Mouse (Mus musculus) granulocyte monocyte progenitor cell, adult 5-6 weeks (primary cell): ENCODE data around the gene Tcam1. TPM values are rescaled to one million over a fixed set of nuclear protein-coding genes. Genes with fewer than 3 reads are reported as not detected.

ENCODE experiments used
- ATAC-seq: replicated peaks from 2 replicates; pipeline ENCODE4 v1.8.0; 2016; ENCODE audit warnings: mild to moderate bottlenecking, moderate TSS enrichment, inconsistent platforms; ENCODE audit not compliant: poor library complexity, severe bottlenecking
- total RNA-seq, 2 experiments: library from RNA; stranded (forward) in 1 of 2; stranded (reverse) in 1 of 2; fragments of 200-712, 200-1000 nt in 1 of 2; fragments of >200 nt in 1 of 2; fragmentation: Nextera tagmentation in 1 of 2; gene quantifications; 2 replicates each; pipeline ENCODE4 v1.2.3; 2014 to 2017

Tcam1 gene
- total RNA-seq, 2 experiments from 2014 or later = 1.4 to 2.1 TPM

DNA sequence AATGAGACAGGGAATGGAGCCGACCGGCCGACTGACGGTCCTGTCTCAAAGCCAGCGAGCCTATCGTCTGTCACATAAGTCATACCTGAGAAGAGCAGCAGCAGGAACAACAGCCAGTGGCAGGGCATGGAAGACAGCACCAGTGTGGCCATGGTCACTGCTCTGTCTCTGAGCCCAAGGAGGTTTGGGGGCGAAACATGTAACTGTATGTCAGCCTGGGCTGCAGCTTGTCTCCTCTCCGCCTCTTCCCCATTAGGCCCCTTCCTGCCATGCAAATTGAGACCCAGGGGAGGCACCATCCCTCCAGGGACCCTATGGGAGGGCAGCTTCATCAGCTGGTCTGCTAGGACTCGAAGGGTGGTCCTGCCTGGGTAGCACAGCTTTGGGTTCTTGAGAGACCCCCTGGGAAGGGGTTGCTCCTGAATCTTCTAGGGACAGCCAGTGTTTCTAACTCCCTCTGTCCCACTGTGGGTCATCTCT is 37.9 kb downstream of the Tcam1 start, which contains the start of gene Cd79b:
Gene Cd79b (minus strand): TSS at position 430 of the 480 bp plus-strand sequence.
- ATAC-seq = peak; percentile 30

DNA sequence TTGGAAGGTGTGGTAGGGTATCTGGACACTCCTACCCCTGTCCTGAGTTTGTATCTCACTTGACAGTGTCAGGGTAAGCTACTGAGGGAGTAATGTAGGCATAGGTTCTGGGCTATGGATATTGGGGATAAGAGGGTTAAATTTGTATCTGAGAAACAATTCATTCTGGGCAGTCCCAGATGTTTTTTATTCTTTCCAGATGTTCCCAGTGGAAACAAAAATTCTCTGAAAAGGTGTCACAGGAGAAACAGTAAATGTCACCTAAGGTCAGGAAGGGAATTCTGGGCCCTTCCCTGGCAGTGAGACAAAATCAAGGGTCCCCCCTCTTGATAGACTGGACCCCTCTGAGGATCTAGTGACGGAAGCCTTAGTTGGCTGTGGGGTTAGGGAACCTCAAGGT is 39.9 kb downstream of the Tcam1 start:
- no peak for ATAC-seq

DNA sequence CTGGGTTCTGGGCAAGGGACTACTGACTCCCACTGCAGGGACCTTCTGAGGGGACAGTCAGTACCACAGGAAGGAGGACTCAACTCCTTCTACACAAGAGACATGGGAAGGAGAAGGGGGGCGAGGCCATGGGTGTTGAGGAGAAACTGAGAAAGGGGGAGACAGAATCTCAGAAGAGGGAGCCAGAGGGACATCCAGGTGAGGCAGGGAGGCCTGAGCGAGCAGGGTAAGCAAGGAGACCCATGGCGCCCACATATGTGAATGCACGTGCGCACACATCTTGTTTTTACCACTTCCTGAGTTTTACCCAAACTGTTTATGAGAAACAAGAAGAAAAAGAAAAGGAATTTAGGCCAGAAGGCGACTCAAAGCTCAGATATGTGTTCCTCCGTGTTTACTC is 41.3 kb downstream of the Tcam1 start:
- no peak for ATAC-seq

DNA sequence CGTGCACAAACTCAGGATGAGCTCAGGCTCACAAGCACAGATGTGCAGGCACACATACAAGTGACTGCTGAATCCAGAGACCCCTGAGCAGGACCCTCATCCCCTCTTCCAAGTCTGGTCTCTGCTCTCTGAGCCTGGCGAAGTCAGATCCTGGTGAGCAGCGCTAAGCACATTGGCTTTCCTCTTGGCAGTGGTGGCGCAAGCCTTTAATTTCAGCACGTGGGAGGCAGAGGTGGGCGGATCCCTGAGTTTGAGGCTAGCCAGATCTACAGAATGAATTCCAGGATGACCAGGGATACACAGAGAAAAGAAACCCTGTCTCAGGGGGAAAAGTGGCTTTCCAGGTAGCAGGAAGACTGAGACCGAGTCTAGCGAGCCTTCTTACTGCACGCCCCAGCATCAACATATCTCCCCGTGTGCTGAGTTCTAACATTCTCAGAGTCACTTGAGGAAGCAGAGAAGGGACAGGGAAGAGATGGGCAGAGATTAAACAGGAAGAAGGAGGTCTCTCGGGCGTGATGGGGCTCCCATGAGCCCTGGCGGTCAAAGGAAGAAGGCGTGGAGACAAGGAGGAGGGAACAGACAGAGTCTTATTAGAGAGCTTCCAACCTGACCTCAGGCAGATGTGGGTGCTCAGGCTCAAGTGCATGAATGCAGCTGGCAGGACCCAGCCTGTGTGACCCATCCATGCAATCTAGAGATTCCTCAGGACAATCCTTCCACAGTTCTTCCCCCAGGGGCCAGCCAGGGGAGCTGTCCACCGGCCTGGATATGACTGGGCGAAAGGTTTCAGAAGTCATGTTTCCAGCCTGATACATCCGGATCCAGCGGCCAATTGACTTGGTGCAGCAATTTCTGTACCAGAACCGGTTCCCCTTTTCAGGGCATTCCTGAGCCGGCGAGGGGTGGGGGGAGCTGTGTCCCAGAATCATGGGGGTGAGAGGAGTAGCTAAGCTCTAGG is 42.2 kb downstream of the Tcam1 start:
- peak; percentile 66 for ATAC-seq

DNA sequence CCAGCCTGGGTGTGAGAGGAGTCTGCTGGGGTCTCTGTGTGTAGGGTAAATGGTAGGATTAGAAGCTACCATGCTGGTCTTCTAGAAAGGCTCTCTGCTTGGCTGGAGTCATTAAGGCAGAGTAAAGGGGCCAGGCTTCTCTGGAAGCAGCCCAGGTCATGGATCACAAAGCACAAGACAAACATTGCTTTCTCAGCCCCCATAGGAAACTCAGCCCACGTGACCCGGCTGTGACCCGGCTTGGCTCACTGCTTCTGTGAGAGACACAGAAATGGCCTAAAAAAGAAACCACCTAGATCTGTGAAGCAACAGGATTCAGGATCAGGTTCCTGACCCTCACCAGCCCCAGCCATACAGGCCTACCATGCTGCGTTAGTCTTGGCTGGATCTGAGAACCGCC is 48.4 kb downstream of the Tcam1 start:
- ATAC-seq = no peak

DNA sequence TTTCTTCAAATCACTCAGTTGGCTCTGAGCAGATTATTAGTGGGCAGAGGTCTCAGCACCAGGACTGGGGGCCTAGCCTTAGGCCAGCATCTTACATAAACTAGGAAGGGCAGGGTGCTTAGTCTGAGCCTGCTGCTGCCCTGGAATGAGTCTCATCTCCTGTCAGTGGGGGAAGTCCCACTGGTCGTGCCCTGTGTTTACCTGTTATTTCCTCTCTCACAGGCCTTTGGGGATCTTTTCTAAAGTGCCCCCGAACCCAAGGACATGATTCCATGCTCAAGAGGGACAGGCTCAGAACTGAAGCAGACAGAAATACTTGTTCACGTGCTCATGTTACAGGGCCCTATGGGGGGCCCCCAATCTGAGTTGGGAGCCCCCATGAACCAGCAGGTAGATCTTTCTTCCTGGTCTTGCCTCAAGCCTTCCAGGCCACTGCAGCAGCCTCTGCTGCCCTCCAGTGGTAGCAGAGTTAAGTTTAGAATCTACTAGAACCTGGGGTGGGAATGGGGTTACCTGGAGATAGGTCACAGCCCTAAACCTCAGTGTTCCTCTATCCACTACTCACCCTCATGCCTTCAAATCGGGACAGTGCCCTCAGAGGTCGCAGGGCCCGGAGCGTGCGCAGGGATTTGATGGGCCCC is 49.2 kb downstream of the Tcam1 start:
- peak; percentile 55 for ATAC-seq

DNA sequence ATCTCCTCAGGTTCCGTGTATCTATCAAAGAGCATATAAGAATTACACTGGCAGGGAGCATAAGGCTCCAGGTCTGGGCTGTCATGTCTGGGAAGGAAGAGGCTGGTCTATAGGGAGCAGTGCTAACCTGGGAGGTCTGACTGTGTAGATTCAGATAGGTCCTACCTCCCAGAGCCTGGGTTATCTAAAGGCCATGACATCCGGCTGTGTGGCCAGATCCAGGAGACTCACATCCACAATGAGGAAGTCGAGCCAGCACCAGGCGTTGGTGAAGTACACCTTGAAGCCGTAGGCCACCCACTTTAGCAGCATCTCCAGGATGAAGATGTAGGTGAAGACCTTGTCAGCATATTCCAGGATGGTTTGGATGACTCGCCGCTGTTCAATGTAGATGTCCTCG is 50.0 kb downstream of the Tcam1 start:
- no peak for ATAC-seq

DNA sequence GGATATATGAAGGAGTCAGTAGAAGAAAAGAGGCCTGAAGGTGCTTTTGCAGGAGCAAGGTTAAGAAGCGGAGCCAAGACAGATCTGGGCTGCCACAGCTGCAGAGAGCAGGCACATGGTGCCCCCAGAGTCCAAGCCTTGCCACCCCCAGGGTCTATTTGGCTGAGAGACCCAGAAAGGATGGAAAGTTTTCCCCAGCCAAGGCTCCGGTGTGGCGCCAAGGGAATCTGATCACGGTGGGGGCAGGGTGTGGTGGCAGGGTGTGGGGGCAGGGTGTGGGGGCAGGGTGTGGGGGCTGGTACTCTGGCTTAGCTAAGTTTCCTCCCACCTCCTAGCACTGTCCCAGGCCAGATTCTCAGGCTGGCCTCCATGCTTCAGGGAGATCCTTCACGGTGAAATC is 52.0 kb downstream of the Tcam1 start:
- ATAC-seq = no peak

DNA sequence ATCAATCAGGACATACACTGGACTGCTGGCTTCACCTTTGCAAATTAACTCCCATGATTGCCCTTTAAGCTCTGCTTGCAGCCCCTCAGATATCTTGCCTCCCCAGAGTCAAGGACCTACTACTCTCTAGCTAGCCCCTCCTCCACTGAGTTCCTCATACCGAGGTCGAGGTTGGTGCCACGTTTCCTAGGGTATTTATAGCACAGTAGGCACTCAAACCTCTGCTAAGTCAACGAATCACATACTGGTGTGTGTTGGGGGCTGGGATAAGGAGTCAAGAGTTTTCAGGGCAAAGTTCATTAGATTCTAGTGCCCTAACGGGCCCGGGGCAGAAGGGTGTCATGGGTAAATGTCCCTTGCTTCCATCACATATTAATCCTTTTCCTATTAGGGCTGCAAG is 52.7 kb downstream of the Tcam1 start:
- peak; percentile 32; the same call in 1 of the 2 replicates for ATAC-seq

DNA sequence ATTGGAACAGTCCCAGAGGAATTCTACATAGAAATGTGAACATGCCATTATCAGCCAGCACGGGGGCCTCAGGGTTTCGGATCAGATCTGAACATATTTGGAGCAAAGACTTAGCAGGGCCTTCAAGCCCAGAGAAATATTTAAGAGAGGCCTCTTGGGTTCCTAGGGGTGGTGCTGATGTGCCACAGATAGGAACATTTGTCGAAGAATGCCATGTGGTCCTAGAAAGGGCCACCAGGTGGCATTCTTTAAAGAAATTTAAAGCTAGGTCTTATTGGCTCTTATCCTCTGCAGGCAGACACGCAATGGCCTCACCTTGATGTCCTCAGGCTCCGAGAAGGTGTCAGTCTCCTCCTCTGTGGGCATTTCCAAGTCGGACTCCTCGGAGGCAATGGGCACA is 53.2 kb downstream of the Tcam1 start:
- ATAC-seq = peak; percentile 59

DNA sequence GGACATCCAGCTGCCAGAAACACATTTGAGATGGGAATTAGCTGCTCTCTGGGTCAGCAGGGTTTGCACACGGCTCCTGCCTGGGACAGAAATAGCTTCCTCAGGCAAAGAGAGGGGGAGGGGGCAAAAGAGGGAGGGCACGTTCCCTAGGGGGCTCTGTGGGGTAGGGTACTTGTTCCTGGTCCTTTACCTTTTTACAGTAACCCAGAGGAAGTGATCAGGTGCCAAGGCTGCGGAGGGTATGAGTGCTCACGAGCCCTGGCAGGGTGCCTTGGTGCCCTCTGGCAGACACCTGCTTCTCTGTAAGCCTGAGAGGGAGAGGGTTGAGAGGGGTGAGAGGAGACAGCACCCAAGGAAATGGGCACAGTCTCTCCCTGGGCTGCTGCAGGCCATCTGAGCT is 56.0 kb downstream of the Tcam1 start:
- ATAC-seq = no peak

DNA sequence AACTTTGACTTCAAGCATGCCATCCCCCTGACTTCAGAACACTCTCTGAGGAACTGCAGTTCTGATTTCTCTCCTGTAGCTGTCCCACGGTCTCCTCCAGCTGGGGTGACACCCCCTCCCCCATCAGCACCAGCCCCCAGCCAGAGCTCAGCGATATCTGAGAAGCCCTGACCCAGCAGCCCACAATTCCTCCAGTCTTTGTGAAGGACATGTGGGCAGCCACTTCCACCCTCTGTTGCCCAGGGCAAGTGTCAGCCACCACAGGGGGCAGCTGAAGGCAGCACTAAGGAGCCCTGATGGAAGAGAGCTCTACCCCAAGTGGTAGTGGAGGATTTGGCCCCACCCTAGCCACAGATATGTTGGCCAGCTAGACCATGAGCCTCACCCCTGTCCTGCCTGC is 57.6 kb downstream of the Tcam1 start:
- ATAC-seq = no peak

DNA sequence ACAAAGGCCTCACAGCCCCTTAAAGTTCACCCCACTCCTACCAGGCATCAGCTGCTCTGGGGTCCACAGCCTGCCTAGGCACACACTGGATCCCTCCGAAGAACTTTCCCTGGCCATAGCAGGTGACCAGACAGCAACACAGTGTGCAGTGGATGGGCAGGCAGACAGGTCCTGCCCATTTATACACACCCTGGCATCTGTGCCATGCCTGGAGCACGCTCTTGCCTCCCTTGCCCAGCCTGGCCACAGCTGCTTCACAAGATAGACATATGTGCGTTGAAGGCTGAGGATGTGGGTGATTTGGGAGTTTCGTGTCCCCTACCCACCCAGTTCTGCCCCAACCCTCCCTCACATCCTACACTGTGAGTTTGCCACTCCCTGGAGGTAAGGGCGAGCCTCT is 61.6 kb downstream of the Tcam1 start:
- ATAC-seq = no peak

Other genes starting within 250 kb of the Tcam1 start
- 54.6 and 55.2 TPM in 2 replicates for gene Dcaf7, start 239.8 kb upstream of the Tcam1 start, total RNA-seq (2014; fragmentation: Nextera tagmentation)
- gene Dcaf7, start 239.8 kb upstream of the Tcam1 start, total RNA-seq (2017) = 49.8 and 49.9 TPM in 2 replicates
- gene Taco1, start 210.6 kb upstream of the Tcam1 start, total RNA-seq (2014; fragmentation: Nextera tagmentation) = 6.9 and 8.9 TPM in 2 replicates
- 11.1 and 19.2 TPM in 2 replicates for gene Taco1, start 210.6 kb upstream of the Tcam1 start, total RNA-seq (2017)
- 30.4 and 32.1 TPM in 2 replicates for gene Map3k3, start 192.1 kb upstream of the Tcam1 start, total RNA-seq (2014; fragmentation: Nextera tagmentation)
- 29.1 and 29.2 TPM in 2 replicates for gene Map3k3, start 192.1 kb upstream of the Tcam1 start, total RNA-seq (2017)
- not detected in 2 replicates for gene Gm10840, start 115.8 kb upstream of the Tcam1 start, total RNA-seq (2014; fragmentation: Nextera tagmentation)
- not detected in 2 replicates for gene Gm10840, start 115.8 kb upstream of the Tcam1 start, total RNA-seq (2017)
- gene Limd2, start 115.8 kb upstream of the Tcam1 start, total RNA-seq (2014; fragmentation: Nextera tagmentation) = 196 and 197 TPM in 2 replicates
- 38.1 and 43.1 TPM in 2 replicates for gene Limd2, start 115.8 kb upstream of the Tcam1 start, total RNA-seq (2017)
- 40.5 and 42.3 TPM in 2 replicates for gene Strada, start 74.5 kb upstream of the Tcam1 start, total RNA-seq (2014; fragmentation: Nextera tagmentation)
- gene Strada, start 74.5 kb upstream of the Tcam1 start, total RNA-seq (2017) = 22.2 TPM in 2 replicates
- 30.2 and 56.2 TPM in 2 replicates for gene Ccdc47, start 60.3 kb upstream of the Tcam1 start, total RNA-seq (2014; fragmentation: Nextera tagmentation)
- gene Ccdc47, start 60.3 kb upstream of the Tcam1 start, total RNA-seq (2017) = 175 and 181 TPM in 2 replicates
- 51.1 and 55.5 TPM in 2 replicates for gene Ddx42, start 59.7 kb upstream of the Tcam1 start, total RNA-seq (2014; fragmentation: Nextera tagmentation)
- gene Ddx42, start 59.7 kb upstream of the Tcam1 start, total RNA-seq (2017) = 86.8 and 87.9 TPM in 2 replicates
- gene Ftsj3, start 20.6 kb upstream of the Tcam1 start, total RNA-seq (2014; fragmentation: Nextera tagmentation) = 60.5 and 82.1 TPM in 2 replicates
- gene Ftsj3, start 20.6 kb upstream of the Tcam1 start, total RNA-seq (2017) = 157 and 194 TPM in 2 replicates
- 106 and 108 TPM in 2 replicates for gene Psmc5, start 20.5 kb upstream of the Tcam1 start, total RNA-seq (2014; fragmentation: Nextera tagmentation)
- 108 and 116 TPM in 2 replicates for gene Psmc5, start 20.5 kb upstream of the Tcam1 start, total RNA-seq (2017)
- gene Smarcd2, start 3.7 kb upstream of the Tcam1 start, total RNA-seq (2014; fragmentation: Nextera tagmentation) = 76.4 and 91.7 TPM in 2 replicates
- gene Smarcd2, start 3.7 kb upstream of the Tcam1 start, total RNA-seq (2017) = 200 and 221 TPM in 2 replicates
- not detected in 2 replicates for gene Gh, start 25.2 kb downstream of the Tcam1 start, total RNA-seq (2014; fragmentation: Nextera tagmentation)
- not detected in 2 replicates for gene Gh, start 25.2 kb downstream of the Tcam1 start, total RNA-seq (2017)
- gene Cd79b, start 38.1 kb downstream of the Tcam1 start, total RNA-seq (2014; fragmentation: Nextera tagmentation) = 52.9 and 54.1 TPM in 2 replicates
- gene Cd79b, start 38.1 kb downstream of the Tcam1 start, total RNA-seq (2017) = 23.8 and 31.5 TPM in 2 replicates
- not detected in 2 replicates for gene Scn4a, start 76.6 kb downstream of the Tcam1 start, total RNA-seq (2014; fragmentation: Nextera tagmentation)
- not detected in 2 replicates for gene Scn4a, start 76.6 kb downstream of the Tcam1 start, total RNA-seq (2017)
- gene Prr29, start 88.8 kb downstream of the Tcam1 start, total RNA-seq (2014; fragmentation: Nextera tagmentation) = not detected in 2 replicates
- gene Prr29, start 88.8 kb downstream of the Tcam1 start, total RNA-seq (2017) = not detected in 2 replicates
- 58.3 and 65.0 TPM in 2 replicates for gene Icam2, start 111.4 kb downstream of the Tcam1 start, total RNA-seq (2014; fragmentation: Nextera tagmentation)
- 79.6 and 108 TPM in 2 replicates for gene Icam2, start 111.4 kb downstream of the Tcam1 start, total RNA-seq (2017)
- 81.3 and 84.3 TPM in 2 replicates for gene Ern1, start 211.2 kb downstream of the Tcam1 start, total RNA-seq (2014; fragmentation: Nextera tagmentation)
- gene Ern1, start 211.2 kb downstream of the Tcam1 start, total RNA-seq (2017) = 63.3 and 67.0 TPM in 2 replicates